Mouse (Mus musculus) liver, embryonic 14.5 days (tissue): ENCODE data around the gene Git1.

Experiments used
- CTCF ChIP-seq: IDR thresholded peaks from 2 replicates; pipeline ENCODE4 v1.5.1; 2016; ENCODE audit warnings: antibody characterized with exemption, low read depth, control low read depth
- EP300 ChIP-seq: IDR thresholded peaks from 2 replicates; pipeline ENCODE4 v1.6.1; 2016; ENCODE audit warnings: antibody characterized with exemption, low read depth

- TF ChIP-seq CTCF (no peak), EP300 (no peak)
Measured at GRCm38 (mm10) chr11:77505291-77505980, 12.1 kb downstream of the Git1 start.
